Mouse (Mus musculus) lung, embryonic 14.5 days (tissue): ENCODE measurements at regions not wholly inside any gene's neighbourhood (a gene's known extent, or its start where the extent isn't known, plus 50 kb on each side); places are given as distances from the start of the nearest gene placed in this dataset.

Experiments
- ATAC-seq: fragments of 200-750 bp; cut with Nextera tagmentation; 2 replicates; pipeline ENCODE4 v1.8.0; 2017; ENCODE audit warnings: mild to moderate bottlenecking, moderate TSS enrichment, moderate library complexity; ENCODE audit not compliant: insufficient read depth
- DNase-seq: peaks from one replicate; pipeline ENCODE4 v3.0.0-alpha.2; 2015
- H3K27ac ChIP-seq: fragments of 300-500 bp; sonication (generic); 2 replicates; pipeline ENCODE4 v1.5.1; 2014; ENCODE audit warnings: low read depth, mild to moderate bottlenecking, moderate library complexity
- H3K27me3 ChIP-seq: fragments of 300-500 bp; sonication (generic); 2 replicates; pipeline ENCODE4 v1.6.1; 2014; ENCODE audit warnings: low read length, control low read depth; ENCODE audit not compliant: insufficient read depth
- H3K36me3 ChIP-seq: fragments of 300-500 bp; sonication (generic); 2 replicates; pipeline ENCODE4 v1.6.1; 2014; ENCODE audit warnings: control low read depth; ENCODE audit not compliant: insufficient read depth
- H3K4me1 ChIP-seq: fragments of 300-500 bp; sonication (generic); 2 replicates; pipeline ENCODE4 v1.6.1; 2014; ENCODE audit warnings: antibody characterized with exemption, control low read depth; ENCODE audit not compliant: insufficient read depth
- H3K4me2 ChIP-seq: fragments of 300-500 bp; sonication (generic); 2 replicates; pipeline ENCODE4 v1.6.1; 2014; ENCODE audit warnings: mild to moderate bottlenecking
- H3K4me3 ChIP-seq: fragments of 300-500 bp; sonication (generic); 2 replicates; pipeline ENCODE4 v1.5.1; 2014; ENCODE audit warnings: low read depth, low read length
- H3K9ac ChIP-seq: fragments of 300-500 bp; sonication (generic); 2 replicates; pipeline ENCODE4 v1.6.1; 2014
- H3K9me3 ChIP-seq: fragments of 300-500 bp; sonication (generic); 2 replicates; pipeline ENCODE4 v1.6.1; 2016; ENCODE audit warnings: low read depth, low read length, control low read depth
- CTCF ChIP-seq: IDR thresholded peaks from 2 replicates; pipeline ENCODE4 v1.5.1; 2016; ENCODE audit warnings: antibody characterized with exemption, low read depth
- WGBS: fragments of 180-500 bp; shearing (Covaris S2); extraction: QIAGEN DNeasy Blood & Tissue Kit; methylation state at CpG from one replicate; pipeline ENCODE4 v1.1.7; 2014; 5-methylcytosine and 5-hydroxymethylcytosine counted together

DNA sequence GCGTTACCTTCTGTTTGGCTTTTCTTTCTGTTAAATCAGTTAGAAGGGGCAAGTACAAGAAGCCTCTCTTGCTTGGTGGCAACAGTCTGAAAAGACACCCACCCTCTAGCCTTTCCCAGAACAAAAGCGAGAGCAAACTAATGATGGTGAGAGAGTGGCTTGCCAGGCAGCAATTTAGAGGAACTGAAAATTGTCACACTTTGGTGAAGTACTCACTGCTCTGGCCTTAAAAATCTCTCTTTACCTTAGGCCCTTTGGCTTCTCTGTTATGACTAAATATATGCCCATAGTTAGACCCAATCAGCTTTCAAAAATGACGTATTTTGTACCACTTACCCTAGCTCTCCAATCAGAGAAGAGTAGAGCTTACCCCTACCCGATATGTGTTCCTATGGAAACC, 1477.8 kb downstream of the Slc22a22 start:
- DNase-seq (no peak), ATAC-seq (no peak)
- Histone ChIP-seq H3K9ac (no peak overlapping the region), H3K4me3 (no peak overlapping the region), H3K27ac (no peak overlapping the region), H3K36me3 (no peaks in the 10 kb centered on the region), H3K4me1 (no peaks in the 10 kb centered on the region), H3K27me3 (no peaks in the 10 kb centered on the region), H3K9me3 (no peaks in the 10 kb centered on the region), H3K4me2 (no peak overlapping the region)
- TF ChIP-seq CTCF = no peak
- 88% methylated on average over 4 of the region's 4 CpGs for WGBS

DNA sequence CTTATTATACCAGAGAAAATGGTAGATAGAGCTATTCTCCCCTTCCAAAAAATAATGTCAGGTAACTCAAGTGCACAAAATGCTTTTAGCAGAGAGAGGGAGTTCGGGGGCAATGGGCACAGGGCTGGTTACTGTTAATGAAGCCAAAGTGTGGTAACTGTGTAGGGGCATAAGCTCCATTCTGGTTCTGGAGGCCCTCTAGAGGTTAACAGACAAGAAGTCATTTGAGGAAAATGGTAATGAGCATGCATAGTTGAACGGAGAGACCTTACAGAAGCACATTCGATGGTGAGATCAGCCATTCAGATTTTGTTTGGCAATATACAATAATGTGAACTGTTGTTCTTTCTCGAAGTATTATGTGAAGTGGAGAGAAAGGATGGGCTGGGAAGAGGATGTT, 1479.4 kb downstream of the Slc22a22 start:
- H3K4me1 ChIP-seq = no peaks in the 10 kb centered on the region
- DNase-seq (no peak), ATAC-seq (no peak)
- no peak overlapping the region for H3K9ac ChIP-seq
- H3K9me3 ChIP-seq = no peaks in the 10 kb centered on the region
- no peaks in the 10 kb centered on the region for H3K27me3 ChIP-seq
- H3K27ac ChIP-seq = no peak overlapping the region
- TF ChIP-seq CTCF = no peak
- no peak overlapping the region for H3K4me3 ChIP-seq
- H3K36me3 ChIP-seq = no peaks in the 10 kb centered on the region
- no peak overlapping the region for H3K4me2 ChIP-seq
- WGBS = 75% methylated on average over 4 of the region's 4 CpGs

DNA sequence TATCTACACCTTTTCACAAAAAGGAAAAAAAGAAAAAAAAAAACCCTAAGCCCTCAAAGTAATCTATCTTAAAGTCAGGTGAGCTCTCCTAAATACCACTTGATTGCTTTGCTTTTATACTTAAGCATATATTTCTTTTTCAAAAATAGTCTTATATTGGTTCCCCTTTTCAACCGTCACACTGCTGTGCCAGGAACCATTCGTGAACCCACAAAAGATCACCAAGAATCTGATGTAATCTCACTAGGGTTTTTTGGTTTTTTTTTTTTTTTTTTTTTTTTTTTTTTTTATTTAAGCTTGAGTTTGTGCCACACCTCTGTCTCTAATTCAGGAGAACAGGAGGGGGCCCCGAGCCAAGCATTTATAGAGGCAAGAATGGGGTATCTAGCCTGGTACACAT, 1482.7 kb downstream of the Slc22a22 start:
- Histone ChIP-seq H3K4me1 (no peaks in the 10 kb centered on the region), H3K36me3 (no peaks in the 10 kb centered on the region), H3K27ac (no peak overlapping the region), H3K4me3 (no peak overlapping the region), H3K4me2 (no peak overlapping the region), H3K9me3 (no peaks in the 10 kb centered on the region), H3K27me3 (no peaks in the 10 kb centered on the region), H3K9ac (no peak overlapping the region)
- DNase-seq (no peak), ATAC-seq (no peak)
- WGBS = 83% methylated on average over 3 of the region's 3 CpGs
- no peak for TF ChIP-seq CTCF

DNA sequence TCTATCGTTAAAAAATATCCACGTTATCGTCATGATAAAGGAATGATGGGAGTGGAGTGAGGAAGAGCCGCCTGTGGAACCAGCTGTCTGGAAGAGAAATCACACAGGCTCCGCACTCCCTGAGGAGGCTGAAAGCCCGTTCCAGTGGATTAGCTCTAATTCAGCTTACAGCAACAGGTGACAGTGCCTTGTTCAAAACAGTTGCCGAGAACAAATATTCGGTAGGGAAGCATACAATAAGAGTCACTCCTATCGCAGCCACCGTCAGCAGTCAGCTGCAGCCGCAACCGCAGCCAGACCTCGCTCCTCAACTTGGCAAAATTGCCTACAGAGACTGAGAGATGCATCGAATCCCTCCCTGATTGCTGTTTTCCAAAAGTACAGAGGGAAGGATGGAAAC, 1501.6 kb downstream of the Slc22a22 start:
- Histone ChIP-seq H3K36me3 (no peaks in the 10 kb centered on the region), H3K27me3 (no peaks in the 10 kb centered on the region), H3K4me3 (no peak overlapping the region), H3K9ac (no peak overlapping the region), H3K4me2 (no peak overlapping the region), H3K27ac (no peak overlapping the region), H3K4me1 (no peaks in the 10 kb centered on the region), H3K9me3 (no peaks in the 10 kb centered on the region)
- no peak for DNase-seq
- 74% methylated on average over 14 of the region's 14 CpGs for WGBS
- no peak for TF ChIP-seq CTCF
- no peak for ATAC-seq

DNA sequence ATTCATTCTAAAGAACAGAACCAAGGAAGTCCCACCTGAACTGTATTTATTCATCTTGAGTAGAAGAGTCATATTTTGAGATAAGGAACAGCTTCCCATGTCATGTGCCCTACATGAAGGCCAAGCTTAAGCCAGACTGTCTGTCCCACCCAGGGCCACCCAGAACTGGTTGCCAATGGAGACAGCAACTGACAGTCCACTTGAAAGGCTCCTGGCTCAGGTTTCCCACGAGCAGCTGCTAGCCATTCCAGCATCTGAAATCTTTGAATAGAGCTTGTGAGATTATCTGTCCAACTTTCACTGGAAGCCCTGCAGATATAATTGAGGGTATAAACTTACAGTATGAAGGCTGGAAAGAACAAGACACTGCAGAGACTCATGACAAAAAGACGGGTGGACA, 1510.6 kb downstream of the Slc22a22 start:
- H3K27me3 ChIP-seq = no peaks in the 10 kb centered on the region
- H3K9ac ChIP-seq = no peak overlapping the region
- H3K4me1 ChIP-seq = no peaks in the 10 kb centered on the region
- peak; percentile 25 for DNase-seq
- no peaks in the 10 kb centered on the region for H3K9me3 ChIP-seq
- no peak for ATAC-seq
- H3K36me3 ChIP-seq = no peaks in the 10 kb centered on the region
- no peak overlapping the region for H3K4me3 ChIP-seq
- 26% methylated on average over 2 of the region's 2 CpGs for WGBS
- no peak overlapping the region for H3K27ac ChIP-seq
- no peak for TF ChIP-seq CTCF
- no peak overlapping the region for H3K4me2 ChIP-seq

DNA sequence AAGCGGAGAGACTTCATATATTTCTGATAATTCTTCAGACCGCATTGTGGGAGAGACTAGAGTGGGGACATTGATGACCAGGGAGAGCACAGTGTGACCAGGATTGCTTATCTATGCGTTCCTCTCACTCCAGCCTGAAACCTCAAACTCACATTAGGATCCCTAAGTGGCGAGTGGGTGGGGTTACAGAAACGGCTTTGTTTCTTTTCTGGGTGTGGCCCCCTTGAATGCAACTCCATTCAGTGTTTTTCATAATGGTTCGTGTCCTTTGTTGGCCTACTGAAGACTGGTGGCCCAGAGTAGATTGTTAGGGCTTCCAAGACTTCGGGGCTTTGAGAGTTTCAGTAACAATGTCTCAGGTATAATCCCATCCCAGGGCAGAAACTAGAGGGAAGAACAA, 1512.1 kb downstream of the Slc22a22 start:
- Histone ChIP-seq H3K4me3 (no peak overlapping the region), H3K4me2 (no peak overlapping the region), H3K27ac (no peak overlapping the region), H3K36me3 (no peaks in the 10 kb centered on the region), H3K4me1 (no peaks in the 10 kb centered on the region), H3K9me3 (no peaks in the 10 kb centered on the region), H3K27me3 (no peaks in the 10 kb centered on the region), H3K9ac (no peak overlapping the region)
- TF ChIP-seq CTCF = no peak
- 74% methylated on average over 7 of the region's 7 CpGs for WGBS
- DNase-seq (no peak), ATAC-seq (no peak)

DNA sequence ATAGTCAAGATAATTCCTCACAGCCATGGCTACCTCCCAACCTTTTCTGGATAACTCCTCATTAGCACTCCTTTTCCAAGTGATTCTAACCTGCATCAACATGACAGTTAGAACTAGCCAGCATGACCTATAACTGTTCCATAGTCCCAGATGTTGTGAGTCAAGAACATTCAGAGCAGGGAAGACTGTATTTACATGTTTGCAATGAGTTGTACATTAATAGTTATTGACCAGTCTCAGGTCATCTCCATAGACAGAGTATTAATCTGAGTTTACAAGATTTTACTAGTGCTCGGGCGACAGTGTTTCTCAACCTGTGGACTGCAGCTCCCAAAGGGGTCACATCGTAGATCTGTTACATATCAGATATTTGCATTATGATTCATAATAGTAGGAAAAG, 1515.3 kb downstream of the Slc22a22 start:
- Histone ChIP-seq H3K4me3 (no peak overlapping the region), H3K4me1 (no peaks in the 10 kb centered on the region), H3K27ac (no peak overlapping the region), H3K9me3 (no peaks in the 10 kb centered on the region), H3K27me3 (no peaks in the 10 kb centered on the region), H3K9ac (no peak overlapping the region), H3K36me3 (no peaks in the 10 kb centered on the region), H3K4me2 (no peak overlapping the region)
- 92% methylated on average over 3 of the region's 3 CpGs for WGBS
- no peak for TF ChIP-seq CTCF
- no peak for ATAC-seq
- no peak for DNase-seq
